Mouse (Mus musculus) lung, postnatal 0 days (tissue): ENCODE data around the gene Dnah12.

ENCODE experiments used
- CTCF ChIP-seq: IDR thresholded peaks from 2 replicates; pipeline ENCODE4 v1.5.1; 2016; ENCODE audit warnings: antibody characterized with exemption, mild to moderate bottlenecking
- EP300 ChIP-seq: IDR thresholded peaks from 2 replicates; pipeline ENCODE4 v1.6.1; 2016; ENCODE audit warnings: antibody characterized with exemption, mild to moderate bottlenecking, control low read depth

GRCm38 (mm10) chr14:26859024-26859423 lies 165.9 kb downstream of the Dnah12 start:
- TF ChIP-seq EP300 (no peak), CTCF (no peak)
